In the genomic region with DNA sequence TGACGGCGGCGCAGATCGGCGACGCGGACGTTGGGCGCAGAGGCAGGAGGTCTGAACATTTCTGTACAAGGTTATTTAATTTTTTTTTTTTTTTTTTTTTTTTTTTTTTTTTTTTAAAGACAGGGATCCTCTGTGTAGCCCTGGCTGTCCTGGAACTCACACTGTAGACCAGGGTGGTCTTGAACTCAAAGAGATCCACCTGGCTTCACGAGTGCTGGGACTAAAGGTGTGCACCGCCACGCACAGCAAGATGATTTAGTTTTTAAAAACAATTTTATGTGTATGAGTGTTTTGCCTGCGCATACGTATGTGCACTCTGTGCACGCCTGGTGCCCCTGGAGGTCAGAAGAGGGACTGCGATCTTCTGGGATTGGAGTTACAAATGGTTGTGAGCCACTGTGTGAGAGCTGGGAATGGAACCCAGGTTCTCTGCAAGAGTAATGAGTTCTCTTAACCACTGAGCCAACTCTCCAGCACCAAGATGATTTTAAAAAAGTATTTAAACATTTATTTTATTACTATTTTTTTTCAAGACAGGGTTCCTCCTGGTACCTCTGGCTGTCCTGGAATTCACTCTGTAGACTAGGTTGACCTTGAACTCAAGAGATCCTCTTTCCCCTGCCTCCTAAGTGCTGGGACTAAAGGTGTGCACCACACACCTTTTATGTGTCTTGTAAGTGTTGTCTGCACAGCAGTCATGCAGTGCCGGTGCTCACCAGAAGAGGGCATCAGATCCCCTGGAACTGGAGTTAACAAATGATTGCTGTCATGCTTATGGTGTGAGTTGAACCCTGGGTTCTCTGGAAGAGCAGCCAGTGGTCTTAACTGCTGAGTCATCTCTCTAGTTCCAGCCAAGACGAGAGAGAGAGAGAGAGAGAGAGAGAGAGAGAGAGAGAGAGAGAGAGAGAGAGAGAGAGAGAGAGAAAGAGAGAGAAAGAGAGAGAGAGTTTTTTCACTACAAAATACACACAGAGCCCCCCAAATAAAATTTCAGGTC, we compare ENCODE assay signal across 10 mouse cellular contexts. TPM values are rescaled to one million over a fixed set of nuclear protein-coding genes. Genes with fewer than 3 reads are reported as not detected.
DNase-seq lines count a peak whose midpoint lies in the region; ATAC-seq and TF ChIP-seq lines count a peak whose summit lies in the region.
"Had no signal": no experiment of that assay in that cellular context is flagged by ENCODE, and none has a peak within 500 bp of the region (broad histone marks: within the 10 kb centered on the region; RNA-seq: fewer than 3 reads in every experiment).

Gm7075 (minus strand) TSS at position 51 of the 997 bp plus-strand sequence.

- H3K9ac ChIP-seq in heart, adult 2 months (ENCODE audit: low read depth, low read length), result no peak within 1 kb of the TSS
- no peak within 1 kb of the TSS for H3K9ac ChIP-seq in heart, embryonic 11.5 days (ENCODE audit: low read depth, low read length)
- no peak within 1 kb of the TSS for H3K9ac ChIP-seq in liver, adult 2 months (ENCODE audit: low read depth, low read length)
- H3K9ac ChIP-seq: embryonic facial prominence, embryonic 15.5 days had no signal

- no peaks in the 10 kb centered on the region for H3K27me3 ChIP-seq in heart, adult 2 months (ENCODE audit: control insufficient read depth, insufficient read depth, low read length)
- no peaks in the 10 kb centered on the region for H3K27me3 ChIP-seq in heart, embryonic 11.5 days (ENCODE audit: control insufficient read depth, insufficient read depth, low read length)
- no peaks in the 10 kb centered on the region for H3K27me3 ChIP-seq in liver, adult 2 months (ENCODE audit: control insufficient read depth, insufficient read depth, low read length)
- H3K27me3 ChIP-seq: embryonic facial prominence, embryonic 15.5 days had no signal

- TF ChIP-seq POLR2A in heart, adult 2 months (IDR thresholded peaks at IDR 0.05; ENCODE audit: insufficient read depth, low read depth, low read length), result no peak
- TF ChIP-seq POLR2A in liver, adult 2 months (IDR thresholded peaks at IDR 0.05; ENCODE audit: extremely low read depth, insufficient read depth, low read length), result no peak

- H3K36me3 ChIP-seq in heart, adult 2 months (ENCODE audit: control insufficient read depth, insufficient read depth, low read length), result no peaks in the 10 kb centered on the region
- H3K36me3 ChIP-seq in heart, embryonic 11.5 days (ENCODE audit: control insufficient read depth, insufficient read depth, low read length), result no peaks in the 10 kb centered on the region
- no peaks in the 10 kb centered on the region for H3K36me3 ChIP-seq in liver, adult 2 months (ENCODE audit: control insufficient read depth, insufficient read depth, low read length)
- H3K36me3 ChIP-seq: embryonic facial prominence, embryonic 15.5 days had no signal

- no peak within 1 kb of the TSS for H3K27ac ChIP-seq in heart, adult 2 months
- no peak within 1 kb of the TSS for H3K27ac ChIP-seq in heart, embryonic 11.5 days (ENCODE audit: low read depth, low read length)
- H3K27ac ChIP-seq in liver, adult 2 months (replicated peaks; ENCODE audit: insufficient read depth, low read depth, low read length), result no peak within 1 kb of the TSS
- H3K27ac ChIP-seq: embryonic facial prominence, embryonic 15.5 days; macrophage had no signal

- DNase-seq in heart, adult 2 months, result peak; percentile 18 to 56
- DNase-seq in urinary bladder, postnatal 14 days (ENCODE audit: low spot score), result peak; percentile 35
- no peak for DNase-seq in urinary bladder, postnatal 10 days (ENCODE audit: low spot score)
- peak; percentile 68 for DNase-seq in embryo, embryonic 10.5 days (ENCODE audit: low spot score)
- DNase-seq in liver, adult 2 months (ENCODE audit: extremely low read depth, low read depth, low spot score), result peak; percentile 39
- peak; percentile 19 for DNase-seq in skeletal muscle tissue, adult 2 months (ENCODE audit: low read depth, low spot score)
- no peak for DNase-seq in cerebellum, adult 8-10 months

- ATAC-seq in heart, embryonic 11.5 days (replicated peaks; ENCODE audit: insufficient number of reproducible peaks, low FRiP score, low TSS enrichment), result no peak

- no peaks in the 10 kb centered on the region for H3K4me1 ChIP-seq in heart, adult 2 months (ENCODE audit: control insufficient read depth, insufficient read depth, low read length)
- H3K4me1 ChIP-seq in heart, embryonic 11.5 days (ENCODE audit: control insufficient read depth, insufficient read depth, low read length), result no peaks in the 10 kb centered on the region
- no peaks in the 10 kb centered on the region for H3K4me1 ChIP-seq in liver, adult 2 months (ENCODE audit: control insufficient read depth, insufficient read depth, low read length)
- H3K4me1 ChIP-seq: embryonic facial prominence, embryonic 15.5 days had no signal

- TF ChIP-seq CTCF in heart, adult 2 months (IDR thresholded peaks at IDR 0.05), result peak; percentile 65
- TF ChIP-seq CTCF in liver, adult 2 months (IDR thresholded peaks at IDR 0.05; ENCODE audit: low read depth, low read length), result peak; percentile 70

- intact Hi-C loops in heart, adult 2 months (cut with DNase I), result loop anchor here (2.0 to 5.0 kb wide), 2 partner anchors 57 to 160 kb away; no protein-coding TSS in a partner anchor

- H3K4me3 ChIP-seq in heart, adult 2 months, result no peak within 1 kb of the TSS
- no peak within 1 kb of the TSS for H3K4me3 ChIP-seq in heart, embryonic 11.5 days (ENCODE audit: low read depth, low read length)
- H3K4me3 ChIP-seq in liver, adult 2 months (ENCODE audit: insufficient read depth, low read depth, low read length), result no peak within 1 kb of the TSS
- H3K4me3 ChIP-seq: embryonic facial prominence, embryonic 15.5 days had no signal

- H3K4me2 ChIP-seq in heart, embryonic 11.5 days, result no peak within 1 kb of the TSS
- H3K4me2 ChIP-seq: embryonic facial prominence, embryonic 15.5 days had no signal

- TF ChIP-seq EP300 in heart, adult 2 months (IDR thresholded peaks at IDR 0.05; ENCODE audit: insufficient read depth, low read depth, low read length), result no peak

- H3K79me2 ChIP-seq in heart, adult 2 months (replicated peaks; ENCODE audit: control insufficient read depth, insufficient read depth, low read length), result no peaks in the 10 kb centered on the region
- no peaks in the 10 kb centered on the region for H3K79me2 ChIP-seq in liver, adult 2 months (ENCODE audit: control insufficient read depth, insufficient read depth, low read length)

- no peaks in the 10 kb centered on the region for H3K9me3 ChIP-seq in heart, embryonic 11.5 days (replicated peaks; ENCODE audit: control insufficient read depth, low read length)
- H3K9me3 ChIP-seq: embryonic facial prominence, embryonic 15.5 days had no signal

- 84% methylated on average over 18 of the region's 18 CpGs for WGBS in heart, adult 2 months
- 81% methylated on average over 18 of the region's 18 CpGs for WGBS in heart, embryonic 11.5 days (ENCODE audit: insufficient replicate concordance)
- WGBS in liver, adult 2 months, result 92% methylated on average over 18 of the region's 18 CpGs

RNA-seq across cellular contexts. Expression of gene Gm7075, which starts in this region (rescaled TPM):
- total RNA-seq in heart, adult 2 months (2021), result not detected
- not detected in 2 replicates for polyA plus RNA-seq in heart, adult 2 months (2012; rRNA removed)
- not detected in 2 replicates for polyA plus RNA-seq in heart, embryonic 11.5 days (2014; fragmentation: Nextera tagmentation; extraction: Ambion mirVana)
- not detected in 2 replicates for total RNA-seq in liver, adult 2 months (2014; rRNA removed)
- polyA plus RNA-seq in liver, adult 2 months (2012; rRNA removed), result not detected in 2 replicates
- polyA plus RNA-seq: embryonic facial prominence, embryonic 15.5 days; macrophage had no signal

Comparison
In these comparisons a context has a peak if more than half of its experiments do, and no peak if none do; other contexts are left out.
1. DNase-seq: peak in urinary bladder, postnatal 14 days (single experiment), embryo, embryonic 10.5 days (single experiment) and skeletal muscle tissue, adult 2 months (single experiment); none in urinary bladder, postnatal 10 days (single experiment) and cerebellum, adult 8-10 months (single experiment).
2. Peak in DNase-seq in heart, adult 2 months; RNA of the gene not detected or under 1 TPM.
3. Peak in DNase-seq in liver, adult 2 months; RNA of the gene not detected or under 1 TPM.